Mouse (Mus musculus) left cerebral cortex, postnatal 25 days (tissue): Measurements from ENCODE around the gene Kit. TPM values are rescaled to one million over a fixed set of nuclear protein-coding genes. Genes with fewer than 3 reads are reported as not detected.

Experiments
- DNase-seq, 2 experiments: peaks; one replicate each; pipeline ENCODE4 v3.0.0; 2022; ENCODE audit warnings: low spot score in 2 of 2, mixed read lengths in 1 of 2
- intact Hi-C: fragments of 180-260 bp; cut with DNase I; formaldehyde crosslinking; loops from one replicate; pipeline ENCODE4 v1.15.1; 2025
- total RNA-seq, 2 experiments: library from RNA; stranded (reverse); gene quantifications; 2 replicates each; pipeline ENCODE4 v1.2.3; 2021

Kit gene
- total RNA-seq, 2 experiments from 2014 or later = 31.3 to 32.1 TPM

GRCm38 (mm10) chr5:75581926-75582325 lies 7.2 kb downstream of the Kit start:
- DNase-seq = no peak
- intact Hi-C loops = no loop called here

DNA sequence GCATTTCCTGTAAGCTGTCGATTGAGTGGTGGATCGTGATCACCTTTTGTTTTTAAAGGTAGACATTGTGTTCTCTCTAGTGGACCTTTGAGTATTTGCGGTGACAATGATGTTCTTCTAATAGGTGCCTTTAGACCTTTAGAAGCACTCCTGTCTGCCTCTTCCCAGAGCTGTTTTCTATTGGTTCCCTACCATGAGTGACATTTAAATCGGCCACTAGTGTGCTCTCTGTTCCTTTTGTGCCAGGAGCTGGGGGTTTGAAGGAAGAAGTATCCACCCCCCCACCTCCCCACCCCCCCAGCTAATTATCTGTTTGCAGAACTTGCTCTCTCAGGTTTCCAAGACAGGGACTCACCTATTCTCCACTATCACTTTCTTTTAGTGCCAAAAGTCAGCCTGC lies 13.1 kb downstream of the Kit start:
- intact Hi-C loops = no loop called here
- DNase-seq = no peak

DNA sequence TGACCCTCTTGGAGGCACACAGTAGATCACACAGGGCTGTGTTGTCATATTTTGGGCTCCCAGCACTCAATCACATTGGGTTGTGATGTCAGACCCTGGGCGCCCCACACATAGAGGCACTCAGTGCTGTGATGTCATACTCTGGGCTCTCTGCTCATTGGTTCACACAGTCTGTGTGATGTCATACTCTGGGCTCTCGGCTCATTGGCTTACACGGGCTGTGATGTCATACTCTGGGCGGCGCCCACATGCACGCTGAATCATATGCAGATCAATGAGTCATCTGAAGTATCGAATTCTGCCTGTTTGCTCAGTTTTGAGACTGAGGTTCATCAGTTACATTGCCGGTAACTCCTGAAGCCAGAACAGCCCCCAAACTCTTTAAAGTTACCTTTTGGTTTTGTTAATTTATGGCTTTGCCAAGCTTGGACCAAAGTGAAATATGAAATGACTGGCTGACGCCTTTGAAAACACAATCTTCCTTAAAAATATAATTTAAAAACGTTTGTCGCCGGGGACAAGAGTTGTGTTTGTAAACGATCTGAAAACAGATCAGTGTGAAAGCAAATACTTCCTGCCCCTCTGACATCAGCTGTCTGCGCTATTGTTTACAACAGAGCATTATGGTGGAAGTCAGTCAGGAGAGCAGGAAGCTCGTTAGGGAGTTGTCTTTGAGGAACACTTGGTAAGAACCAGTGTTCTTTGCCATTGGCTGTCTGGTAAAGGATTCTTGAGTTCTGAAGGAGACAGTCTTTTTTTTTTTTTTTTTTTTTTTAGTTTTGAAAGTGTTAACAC lies 15.0 kb downstream of the Kit start:
- intact Hi-C loops = no loop called here
- DNase-seq = no peak

- DNase-seq = no peak
These were observed 16.2 kb downstream of the Kit start for GRCm38 (mm10) chr5:75590961-75591360.

GRCm38 (mm10) chr5:75591567-75591966 lies 16.9 kb downstream of the Kit start:
- intact Hi-C loops = no loop called here
- DNase-seq = peak in 1 of 2 experiments; percentile 27

More at GRCm38 (mm10) chr5:75590961-75591360, 16.2 kb downstream of the Kit start:
- intact Hi-C loops = no loop called here

DNA sequence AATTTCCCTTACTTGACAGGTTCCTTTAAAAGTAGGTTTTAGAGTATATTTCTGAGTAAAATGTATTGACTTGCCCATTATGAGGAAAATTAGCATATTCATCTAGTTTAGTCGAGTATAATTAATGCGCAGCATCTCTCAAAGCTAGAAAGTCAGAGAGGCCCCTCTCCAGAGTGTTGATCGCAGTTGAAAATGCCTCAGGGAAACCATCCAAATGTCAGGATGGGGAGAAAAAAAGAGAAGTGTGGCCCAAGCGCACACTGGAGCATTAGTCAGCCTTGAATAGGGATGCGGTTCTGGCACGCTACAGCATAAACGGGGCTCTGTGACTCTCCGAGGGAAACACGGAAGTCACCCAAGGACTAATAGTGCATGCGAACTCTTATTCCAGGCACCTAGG lies 20.6 kb downstream of the Kit start:
- intact Hi-C loops = no loop called here
- no peak for DNase-seq

GRCm38 (mm10) chr5:75596211-75596610 lies 21.5 kb downstream of the Kit start:
- intact Hi-C loops = no loop called here
- DNase-seq = no peak

DNA sequence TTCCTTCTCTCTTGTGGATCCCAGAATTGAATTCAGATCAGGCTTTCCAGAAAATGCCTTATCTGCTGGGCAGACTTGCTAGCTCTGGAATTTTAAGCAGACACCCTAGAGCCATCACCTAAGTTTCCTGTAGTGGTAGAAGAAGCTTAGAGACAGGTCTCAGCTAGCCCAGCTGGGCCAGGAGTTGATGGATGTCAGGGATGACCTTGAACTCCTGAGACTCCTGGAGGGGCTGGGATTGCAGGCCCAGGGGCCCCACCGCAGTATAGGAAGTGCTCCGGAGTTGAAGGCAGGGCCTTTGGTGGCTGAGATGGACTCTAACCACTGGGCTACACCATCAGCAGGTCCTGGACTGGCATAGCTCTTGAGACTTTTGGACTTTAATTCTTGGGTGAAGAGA lies 22.6 kb downstream of the Kit start:
- DNase-seq = no peak
- intact Hi-C loops = no loop called here

- intact Hi-C loops = no loop called here
- no peak for DNase-seq
These were observed 23.8 kb downstream of the Kit start for GRCm38 (mm10) chr5:75598491-75598890.

DNA sequence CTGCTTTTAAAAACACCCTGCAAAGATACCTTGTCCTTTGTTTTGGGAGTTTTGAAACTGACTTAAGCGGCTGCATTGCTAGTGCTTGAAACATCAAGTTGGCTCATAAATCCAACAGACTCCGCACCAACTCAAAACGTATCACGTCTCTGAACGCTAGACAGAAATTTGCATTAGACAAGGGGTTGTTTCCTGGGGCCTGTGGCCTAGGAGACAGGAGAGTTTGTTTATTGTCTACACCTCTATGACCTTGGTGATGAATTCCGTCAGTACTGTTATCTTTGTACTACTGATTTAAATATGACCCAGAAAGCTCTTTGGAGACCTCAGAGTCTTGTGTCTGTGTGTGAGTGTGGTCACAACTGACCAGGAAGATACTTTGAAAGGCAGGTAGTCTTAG lies 25.3 kb downstream of the Kit start:
- intact Hi-C loops = no loop called here
- DNase-seq = no peak

GRCm38 (mm10) chr5:75604238-75604637 lies 29.5 kb downstream of the Kit start:
- DNase-seq = no peak
- intact Hi-C loops = no loop called here

GRCm38 (mm10) chr5:75606898-75607297 lies 32.2 kb downstream of the Kit start:
- DNase-seq = peak; percentile 18 to 20
- intact Hi-C loops = no loop called here

- DNase-seq = no peak
- intact Hi-C loops = no loop called here
These were observed 33.3 kb downstream of the Kit start for GRCm38 (mm10) chr5:75607971-75608370.

DNA sequence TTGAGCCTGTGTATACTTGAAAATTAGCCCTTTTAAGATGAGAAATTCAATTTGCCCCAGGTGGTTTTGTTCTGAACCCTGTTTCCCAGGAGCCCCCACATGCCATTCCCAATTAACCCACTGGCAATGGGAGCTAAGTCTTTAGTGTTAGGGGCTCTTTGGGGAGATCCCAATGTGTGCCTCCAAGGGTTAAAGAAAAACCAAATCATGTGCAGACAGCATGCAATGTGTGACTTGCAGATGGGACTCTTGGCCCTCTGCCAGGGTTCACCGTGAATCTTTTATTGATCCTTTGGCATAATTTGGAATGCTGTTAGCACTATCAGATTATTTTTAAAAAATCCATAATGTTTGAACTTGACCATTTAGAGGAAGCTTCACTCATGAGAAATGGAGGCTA lies 37.7 kb downstream of the Kit start:
- intact Hi-C loops = no loop called here
- DNase-seq = no peak

DNA sequence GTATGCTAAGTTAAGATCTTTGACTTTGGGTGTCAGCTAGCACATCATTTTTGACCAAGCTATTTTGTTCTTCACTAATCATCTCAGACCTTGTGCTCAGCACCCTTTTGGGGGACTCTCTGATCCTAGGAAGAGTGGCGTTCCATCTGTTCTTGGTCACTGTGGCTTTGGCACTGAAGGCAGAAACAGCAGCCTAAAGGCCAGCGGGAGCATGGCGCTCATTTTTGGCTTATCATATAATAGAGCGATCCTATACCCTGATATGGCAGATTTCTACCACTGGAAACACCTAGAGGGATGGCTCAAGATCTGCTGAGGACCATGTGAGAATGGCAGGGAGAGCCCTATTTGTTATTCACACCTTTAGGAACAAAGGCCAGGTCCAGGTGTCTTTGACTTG lies 38.2 kb downstream of the Kit start:
- intact Hi-C loops = no loop called here
- no peak for DNase-seq

DNA sequence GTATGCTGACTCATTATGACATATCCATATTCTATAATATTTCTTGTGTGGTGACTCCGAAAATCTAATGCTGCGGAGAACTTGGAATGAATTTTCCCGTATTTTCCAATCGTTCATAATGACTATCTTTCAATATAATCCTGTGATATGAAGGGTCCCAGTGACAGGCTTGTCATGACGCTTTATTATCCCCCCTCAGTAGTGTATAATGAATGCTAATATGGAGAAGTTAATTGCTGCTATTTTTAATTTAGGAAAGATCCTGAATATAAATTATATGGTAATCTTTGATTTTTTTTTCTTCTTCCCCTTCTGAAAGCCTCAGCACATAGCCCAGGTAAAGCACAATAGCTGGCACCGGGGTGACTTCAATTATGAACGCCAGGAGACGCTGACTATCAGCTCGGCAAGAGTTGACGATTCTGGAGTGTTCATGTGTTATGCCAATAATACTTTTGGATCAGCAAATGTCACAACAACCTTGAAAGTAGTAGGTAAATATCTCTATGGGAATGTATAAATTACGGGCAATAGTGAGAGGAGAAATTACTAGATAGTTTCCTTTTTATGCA lies 40.4 kb downstream of the Kit start:
- no peak for DNase-seq
- intact Hi-C loops = no loop called here

DNA sequence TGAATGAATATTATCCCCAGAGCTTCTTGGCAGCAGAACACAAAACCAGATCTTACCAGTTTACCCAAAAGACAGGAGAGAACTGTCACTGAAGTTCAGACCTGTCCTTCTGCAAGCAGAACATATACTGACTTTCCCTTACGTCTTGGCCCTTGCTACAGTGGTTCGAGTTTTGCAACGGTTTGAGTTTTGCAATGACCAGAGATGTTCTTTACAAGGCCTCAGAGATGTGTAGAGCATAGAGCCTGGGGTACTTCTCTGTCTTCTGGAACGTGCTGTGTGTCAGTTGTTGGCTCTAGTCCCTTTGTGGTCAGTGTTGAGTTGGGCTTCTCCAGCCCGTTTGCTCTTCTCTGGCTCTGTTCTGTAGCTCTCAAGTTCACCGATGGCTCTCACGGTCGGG lies 40.9 kb downstream of the Kit start:
- no peak for DNase-seq
- intact Hi-C loops = no loop called here

- intact Hi-C loops = no loop called here
- DNase-seq = no peak
These were observed 47.7 kb downstream of the Kit start for GRCm38 (mm10) chr5:75622401-75622800.

- no peak for DNase-seq
- intact Hi-C loops = no loop called here
These were observed 48.3 kb downstream of the Kit start for GRCm38 (mm10) chr5:75623007-75623406.

DNA sequence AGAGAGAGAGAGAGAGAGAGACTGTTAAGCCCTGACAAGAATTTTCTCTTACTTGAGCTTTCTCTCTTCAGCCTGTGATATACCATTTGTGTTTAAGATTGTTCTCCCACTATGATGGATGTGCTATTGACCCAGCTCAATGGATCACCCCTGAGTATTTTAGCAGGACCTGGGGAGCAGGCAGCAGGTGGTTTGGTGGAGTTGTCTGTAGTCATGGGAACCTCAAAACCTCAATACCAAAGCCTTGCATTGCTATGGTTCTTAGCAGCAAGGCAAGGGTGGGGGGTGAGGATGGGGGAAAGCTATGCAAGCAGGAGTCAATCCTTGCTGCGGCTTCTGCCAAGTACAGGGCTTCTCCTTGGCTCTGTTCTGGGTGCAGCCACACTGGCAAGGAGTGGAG lies 48.8 kb downstream of the Kit start:
- intact Hi-C loops = no loop called here
- no peak for DNase-seq

GRCm38 (mm10) chr5:75623993-75624706 lies 49.4 kb downstream of the Kit start:
- intact Hi-C loops = no loop called here
- no peak for DNase-seq
